Mouse (Mus musculus): ENCODE results near the gene Syt11. TPM values are rescaled to one million over a fixed set of nuclear protein-coding genes. Genes with fewer than 3 reads are reported as not detected.
"Not testable (repeated sequence)": the region's sequence is repeated elsewhere in the genome, so short reads cannot be mapped to it uniquely, and the experiment has no call there.

The Syt11 gene
- polyA plus RNA-seq, 1 experiment from 2014 or later = 231 TPM

DNA sequence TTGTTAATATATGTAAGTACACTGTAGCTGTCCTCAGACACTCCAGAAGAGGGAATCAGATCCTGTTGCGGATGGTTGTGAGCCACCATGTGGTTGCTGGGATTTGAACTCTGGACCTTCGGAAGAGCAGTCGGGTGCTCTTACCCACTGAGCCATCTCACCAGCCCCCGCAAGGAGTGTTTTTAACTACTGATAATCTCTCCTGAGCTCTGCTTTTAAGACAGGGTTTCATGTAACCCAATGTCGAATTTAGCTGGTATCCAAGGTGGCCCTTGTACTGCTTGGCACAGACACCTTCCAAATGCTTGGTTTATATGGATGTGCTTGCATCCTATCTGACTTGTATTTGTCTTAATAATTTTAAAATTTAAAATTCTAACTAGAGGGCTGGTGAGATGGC is 59.2 kb downstream of the Syt11 start:
- H3K27ac ChIP-seq (ENCODE audit: low read length); H3K9ac ChIP-seq (replicated peaks; ENCODE audit: low read depth, low read length); H3K27me3 ChIP-seq (replicated peaks; ENCODE audit: control insufficient read depth, insufficient read depth, low read length); H3K4me3 ChIP-seq (replicated peaks; ENCODE audit: low read length); H3K9me3 ChIP-seq (ENCODE audit: control insufficient read depth, low read length); H3K4me2 ChIP-seq (ENCODE audit: low read length); ATAC-seq: not testable (repeated sequence)
- Histone ChIP-seq H3K36me3 (ENCODE audit: control insufficient read depth, insufficient read depth) (peaks cover 15% of the 10 kb centered on the region), H3K4me1 (replicated peaks; ENCODE audit: control insufficient read depth, insufficient read depth, low read length) (peaks cover 22% of the 10 kb centered on the region)
- WGBS = 87% methylated on average over 5 of the region's 5 CpGs

- 77% methylated on average over 2 of the region's 2 CpGs for WGBS
Observed at GRCm38 (mm10) chr3:88714725-88715124, 60.2 kb downstream of the Syt11 start.

DNA sequence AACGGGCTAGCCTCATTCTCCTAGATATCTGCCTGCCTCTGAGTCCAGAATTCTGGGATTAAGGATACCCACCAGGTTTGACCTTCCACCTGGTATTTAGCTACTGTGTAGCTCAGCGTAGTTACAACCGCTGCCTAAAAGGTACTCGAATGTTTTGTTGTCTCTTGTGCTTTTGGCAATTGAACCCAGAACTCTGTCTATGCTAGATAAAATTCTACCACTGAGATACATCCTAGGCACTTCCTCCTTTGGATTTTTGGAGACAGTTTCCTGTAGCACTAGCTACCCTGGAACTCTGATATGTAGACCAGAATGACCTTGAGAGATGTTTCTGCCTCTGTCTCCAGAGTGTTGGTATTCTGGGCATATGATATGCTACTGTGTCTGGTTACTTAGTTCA is 61.3 kb downstream of the Syt11 start:
- WGBS = 95% methylated on average over 4 of the region's 4 CpGs
- Histone ChIP-seq H3K9me3 (ENCODE audit: control insufficient read depth, low read length) (no peaks in the 10 kb centered on the region), H3K9ac (replicated peaks; ENCODE audit: low read depth, low read length) (no peak overlapping the region), H3K27me3 (replicated peaks; ENCODE audit: control insufficient read depth, insufficient read depth, low read length) (no peaks in the 10 kb centered on the region), H3K36me3 (ENCODE audit: control insufficient read depth, insufficient read depth) (peaks cover 34% of the 10 kb centered on the region), H3K4me1 (replicated peaks; ENCODE audit: control insufficient read depth, insufficient read depth, low read length) (peaks cover 14% of the 10 kb centered on the region), H3K4me2 (ENCODE audit: low read length) (no peak overlapping the region), H3K27ac (ENCODE audit: low read length) (no peak overlapping the region), H3K4me3 (replicated peaks; ENCODE audit: low read length) (no peak overlapping the region)
- no peak for ATAC-seq

More at GRCm38 (mm10) chr3:88714725-88715124, 60.2 kb downstream of the Syt11 start:
- no peak overlapping the region for H3K4me2 ChIP-seq (ENCODE audit: low read length)
- H3K4me3 ChIP-seq (replicated peaks; ENCODE audit: low read length) = no peak overlapping the region
- H3K27me3 ChIP-seq (replicated peaks; ENCODE audit: control insufficient read depth, insufficient read depth, low read length) = no peaks in the 10 kb centered on the region
- H3K36me3 ChIP-seq (ENCODE audit: control insufficient read depth, insufficient read depth) = peaks cover 25% of the 10 kb centered on the region
- no peaks in the 10 kb centered on the region for H3K9me3 ChIP-seq (ENCODE audit: control insufficient read depth, low read length)
- H3K9ac ChIP-seq (replicated peaks; ENCODE audit: low read depth, low read length) = no peak overlapping the region
- H3K4me1 ChIP-seq (replicated peaks; ENCODE audit: control insufficient read depth, insufficient read depth, low read length) = peaks cover 22% of the 10 kb centered on the region
- no peak for ATAC-seq
- H3K27ac ChIP-seq (ENCODE audit: low read length) = no peak overlapping the region

- ATAC-seq = no peak
- H3K9me3 ChIP-seq (ENCODE audit: control insufficient read depth, low read length) = no peaks in the 10 kb centered on the region
- H3K27ac ChIP-seq (ENCODE audit: low read length) = no peak overlapping the region
- no peaks in the 10 kb centered on the region for H3K27me3 ChIP-seq (replicated peaks; ENCODE audit: control insufficient read depth, insufficient read depth, low read length)
- WGBS = 90% methylated on average over 3 of the region's 3 CpGs
- H3K9ac ChIP-seq (replicated peaks; ENCODE audit: low read depth, low read length) = no peak overlapping the region
- no peaks in the 10 kb centered on the region for H3K4me1 ChIP-seq (replicated peaks; ENCODE audit: control insufficient read depth, insufficient read depth, low read length)
- H3K4me2 ChIP-seq (ENCODE audit: low read length) = no peak overlapping the region
- peaks cover 55% of the 10 kb centered on the region for H3K36me3 ChIP-seq (ENCODE audit: control insufficient read depth, insufficient read depth)
- H3K4me3 ChIP-seq (replicated peaks; ENCODE audit: low read length) = no peak overlapping the region
Observed at GRCm38 (mm10) chr3:88701222-88701621, 73.7 kb downstream of the Syt11 start.

- H3K4me2 ChIP-seq (ENCODE audit: low read length) = no peak overlapping the region
Observed at GRCm38 (mm10) chr3:88700247-88700646, 74.7 kb downstream of the Syt11 start.

GRCm38 (mm10) chr3:88698834-88699233 is 76.1 kb downstream of the Syt11 start:
- Histone ChIP-seq H3K27me3 (replicated peaks; ENCODE audit: control insufficient read depth, insufficient read depth, low read length) (no peaks in the 10 kb centered on the region), H3K27ac (ENCODE audit: low read length) (no peak overlapping the region), H3K9me3 (ENCODE audit: control insufficient read depth, low read length) (no peaks in the 10 kb centered on the region), H3K4me3 (replicated peaks; ENCODE audit: low read length) (no peak overlapping the region), H3K9ac (replicated peaks; ENCODE audit: low read depth, low read length) (no peak overlapping the region), H3K36me3 (ENCODE audit: control insufficient read depth, insufficient read depth) (peaks cover 60% of the 10 kb centered on the region), H3K4me2 (ENCODE audit: low read length) (no peak overlapping the region), H3K4me1 (replicated peaks; ENCODE audit: control insufficient read depth, insufficient read depth, low read length) (no peaks in the 10 kb centered on the region)
- ATAC-seq = no peak
- 95% methylated on average over 6 of the region's 6 CpGs for WGBS

More at GRCm38 (mm10) chr3:88700247-88700646, 74.7 kb downstream of the Syt11 start:
- Histone ChIP-seq H3K9ac (replicated peaks; ENCODE audit: low read depth, low read length) (no peak overlapping the region), H3K4me1 (replicated peaks; ENCODE audit: control insufficient read depth, insufficient read depth, low read length) (no peaks in the 10 kb centered on the region), H3K27me3 (replicated peaks; ENCODE audit: control insufficient read depth, insufficient read depth, low read length) (no peaks in the 10 kb centered on the region), H3K9me3 (ENCODE audit: control insufficient read depth, low read length) (no peaks in the 10 kb centered on the region), H3K27ac (ENCODE audit: low read length) (no peak overlapping the region), H3K4me3 (replicated peaks; ENCODE audit: low read length) (no peak overlapping the region), H3K36me3 (ENCODE audit: control insufficient read depth, insufficient read depth) (peaks cover 54% of the 10 kb centered on the region)
- 67% methylated on average over 3 of the region's 3 CpGs for WGBS
- no peak for ATAC-seq

DNA sequence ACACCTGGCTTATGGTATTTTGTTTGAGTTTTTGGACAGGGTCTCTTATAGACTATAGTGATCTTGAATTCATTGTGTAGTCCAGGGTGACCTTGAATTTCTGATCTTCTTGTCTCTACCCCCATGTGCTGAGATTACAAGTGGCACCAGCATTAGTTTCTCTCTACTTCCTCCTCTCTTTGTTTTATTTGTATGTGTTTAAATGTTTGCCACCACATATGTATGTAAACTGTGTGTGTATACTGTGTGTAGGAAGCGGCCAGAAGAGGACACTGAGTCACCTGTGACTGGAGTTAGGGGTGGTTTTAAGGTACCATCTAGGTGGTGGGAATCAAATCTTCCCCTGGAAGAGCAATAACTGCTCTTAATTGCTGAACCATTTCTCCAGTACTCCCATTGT is 76.9 kb downstream of the Syt11 start:
- no peaks in the 10 kb centered on the region for H3K9me3 ChIP-seq (ENCODE audit: control insufficient read depth, low read length)
- H3K4me1 ChIP-seq (replicated peaks; ENCODE audit: control insufficient read depth, insufficient read depth, low read length) = no peaks in the 10 kb centered on the region
- peaks cover 65% of the 10 kb centered on the region for H3K36me3 ChIP-seq (ENCODE audit: control insufficient read depth, insufficient read depth)
- H3K9ac ChIP-seq (replicated peaks; ENCODE audit: low read depth, low read length) = no peak overlapping the region
- no peak overlapping the region for H3K4me3 ChIP-seq (replicated peaks; ENCODE audit: low read length)
- no peaks in the 10 kb centered on the region for H3K27me3 ChIP-seq (replicated peaks; ENCODE audit: control insufficient read depth, insufficient read depth, low read length)
- no peak overlapping the region for H3K27ac ChIP-seq (ENCODE audit: low read length)
- no peak overlapping the region for H3K4me2 ChIP-seq (ENCODE audit: low read length)
- no peak for ATAC-seq
- 97% methylated on average over 1 of the region's 1 CpGs for WGBS

GRCm38 (mm10) chr3:88695545-88695944 is 79.4 kb downstream of the Syt11 start:
- H3K9me3 ChIP-seq (ENCODE audit: control insufficient read depth, low read length) = no peaks in the 10 kb centered on the region
- ATAC-seq = no peak
- no peak overlapping the region for H3K4me3 ChIP-seq (replicated peaks; ENCODE audit: low read length)
- H3K9ac ChIP-seq (replicated peaks; ENCODE audit: low read depth, low read length) = no peak overlapping the region
- H3K36me3 ChIP-seq (ENCODE audit: control insufficient read depth, insufficient read depth) = peaks cover 65% of the 10 kb centered on the region
- no peaks in the 10 kb centered on the region for H3K4me1 ChIP-seq (replicated peaks; ENCODE audit: control insufficient read depth, insufficient read depth, low read length)
- H3K27ac ChIP-seq (ENCODE audit: low read length) = no peak overlapping the region
- H3K4me2 ChIP-seq (ENCODE audit: low read length) = no peak overlapping the region
- H3K27me3 ChIP-seq (replicated peaks; ENCODE audit: control insufficient read depth, insufficient read depth, low read length) = no peaks in the 10 kb centered on the region

Data from forebrain, embryonic 16.5 days (tissue).